Mouse (Mus musculus): Measurements from ENCODE around the gene Bsn.

GRCm38 (mm10) chr9:108189488-108189786 lies 747 bp downstream of the Bsn start:
- no peak for TF ChIP-seq CTCF (IDR thresholded peaks at IDR 0.05; ENCODE audit: borderline replicate concordance, insufficient read depth, low read depth, low read length)
- TF ChIP-seq POLR2A (IDR thresholded peaks at IDR 0.05; ENCODE audit: borderline replicate concordance, insufficient read depth, low read length) = no peak; the same call in 1 of the 2 replicates
